Mouse (Mus musculus) cerebellum, adult 11-12 months (tissue): ENCODE measurements at regions not wholly inside any gene's neighbourhood (a gene's known extent, or its start where the extent isn't known, plus 50 kb on each side); places are given as distances from the start of the nearest gene placed in this dataset.

Experiments used
- DNase-seq: peaks from one replicate; pipeline ENCODE4 v3.0.0; 2022

DNA sequence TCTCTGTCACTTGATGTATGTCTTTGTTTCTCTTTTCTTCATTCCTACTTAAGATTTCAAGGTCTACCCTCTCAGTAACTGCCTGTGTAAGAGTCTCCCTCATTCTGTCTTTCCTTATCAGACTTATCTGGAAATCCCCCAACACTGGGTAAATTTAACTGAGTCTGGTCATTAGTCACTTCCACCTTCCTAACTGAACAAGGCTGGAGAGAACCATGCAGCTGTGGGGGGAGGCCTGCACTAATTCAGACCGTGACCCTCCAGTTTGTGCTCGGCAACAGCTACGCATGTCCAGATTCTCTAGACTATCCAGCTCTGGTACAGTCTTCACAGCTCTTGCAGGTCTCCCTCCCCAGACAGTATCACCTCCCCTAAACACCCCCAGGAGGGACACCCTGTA, 103.3 kb downstream of the Prox1 start:
- no peak for DNase-seq

DNA sequence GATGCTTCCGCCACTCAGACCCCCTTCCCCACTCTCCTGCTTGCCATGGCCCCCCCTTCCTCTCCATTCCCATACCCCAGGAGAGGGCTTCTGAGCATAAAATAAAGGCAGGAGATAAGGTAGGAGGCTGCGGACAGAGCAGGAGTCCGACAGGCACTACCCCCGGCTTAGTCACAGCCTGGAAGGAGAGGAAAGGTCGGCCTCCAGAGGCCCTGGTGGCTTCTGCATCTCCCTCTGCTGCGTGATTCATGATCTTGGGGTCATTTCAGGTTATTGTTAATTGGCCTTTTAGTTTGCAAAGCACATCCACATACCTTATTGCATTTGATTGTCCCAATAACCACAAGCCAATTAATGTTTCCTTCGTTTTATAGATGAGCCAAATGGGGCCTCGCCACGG, 104.1 kb downstream of the Prox1 start:
- DNase-seq = no peak

DNA sequence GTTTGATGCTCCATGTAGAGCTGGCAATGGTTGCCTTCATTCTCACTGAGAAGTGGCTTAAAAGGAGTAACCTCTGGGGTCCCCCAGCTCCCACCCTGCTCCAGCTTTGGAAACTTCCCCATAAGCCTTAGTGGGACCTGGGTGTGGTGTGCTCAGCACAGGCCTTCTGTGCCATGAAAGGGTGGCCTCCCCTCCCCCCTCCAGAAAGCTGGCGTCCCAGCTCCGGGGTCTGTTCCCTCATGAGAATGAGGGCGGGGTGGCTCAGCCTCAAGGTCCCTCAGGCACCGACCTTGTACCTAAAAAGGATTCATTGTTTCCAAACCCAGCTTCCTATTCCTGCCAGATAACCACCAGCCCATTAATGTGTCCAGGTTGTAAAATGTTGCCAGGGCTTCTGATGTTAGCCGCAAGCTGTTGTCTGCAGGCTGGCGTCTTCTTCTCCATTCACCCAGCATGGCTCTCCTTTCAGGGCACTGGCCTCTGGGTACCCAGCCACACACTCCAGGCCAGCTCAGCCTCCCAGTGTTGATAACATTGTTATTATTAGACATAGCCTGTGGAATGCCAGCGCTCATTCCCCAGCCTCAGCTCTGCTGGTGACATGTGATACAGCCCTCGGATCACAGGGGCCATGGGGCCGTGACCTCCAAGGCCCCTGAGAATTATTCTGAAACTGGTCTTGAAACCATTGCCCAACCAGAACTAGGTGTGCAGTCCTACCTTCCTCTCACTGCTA, 108.8 kb downstream of the Prox1 start:
- no peak for DNase-seq

DNA sequence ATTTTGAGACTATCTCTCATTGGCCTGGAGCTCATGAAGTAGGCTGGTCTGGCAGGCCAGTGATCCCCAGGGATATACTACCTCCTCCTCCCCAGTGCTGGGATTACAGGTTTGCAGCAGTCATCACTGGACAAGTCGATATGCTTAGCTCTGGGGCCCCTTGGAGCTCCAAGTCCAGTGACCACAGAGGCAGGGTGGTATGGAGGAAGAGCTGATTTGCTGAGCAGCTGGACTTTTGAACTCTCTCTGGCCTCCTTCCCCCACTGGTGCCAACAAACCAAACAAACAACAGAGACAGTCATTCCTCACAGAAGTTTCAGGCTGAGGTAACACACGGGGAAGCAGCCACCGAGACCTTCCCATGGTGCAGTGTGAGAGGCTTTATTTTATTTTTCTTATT, 111.5 kb downstream of the Prox1 start:
- DNase-seq = no peak

DNA sequence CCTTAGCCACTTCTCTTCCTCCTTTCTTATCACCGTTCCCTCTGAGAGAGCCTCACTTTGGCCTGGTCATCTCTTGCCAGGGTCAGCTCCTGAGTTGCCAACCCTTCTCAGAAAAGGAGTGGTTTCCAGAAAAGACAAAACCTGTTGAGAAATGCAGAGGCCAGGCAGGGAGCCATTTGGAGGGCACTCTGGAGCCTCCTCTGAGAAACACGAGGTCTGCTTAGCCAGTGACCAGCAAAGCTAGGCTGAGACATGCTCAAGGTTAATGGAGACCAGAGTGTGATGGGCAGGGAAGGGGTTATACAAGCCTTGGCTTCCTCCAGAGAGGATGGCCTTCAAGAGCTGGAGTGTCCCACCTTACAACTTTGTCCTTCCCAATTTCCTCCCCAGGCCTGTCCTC, 113.6 kb downstream of the Prox1 start:
- DNase-seq = no peak

DNA sequence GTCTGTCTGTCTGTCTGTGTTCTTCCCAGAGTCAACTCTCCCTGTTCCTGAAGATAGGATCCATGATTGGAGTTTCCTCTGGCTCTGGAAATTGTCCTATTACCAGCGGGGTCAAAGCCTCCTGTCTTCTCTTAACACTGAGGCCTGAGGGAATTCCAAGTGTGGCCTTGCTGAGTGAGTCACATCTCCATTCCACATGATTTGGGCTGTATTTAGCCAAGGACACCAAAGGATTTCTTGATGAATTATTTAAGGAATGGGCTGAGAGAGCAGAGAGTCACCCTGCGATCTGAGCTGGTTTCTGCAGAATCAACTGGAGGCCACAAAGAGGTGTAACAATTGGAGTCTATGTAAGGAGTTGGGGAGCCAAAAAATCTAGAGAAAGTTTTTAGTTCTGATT, 118.6 kb downstream of the Prox1 start:
- no peak for DNase-seq

DNA sequence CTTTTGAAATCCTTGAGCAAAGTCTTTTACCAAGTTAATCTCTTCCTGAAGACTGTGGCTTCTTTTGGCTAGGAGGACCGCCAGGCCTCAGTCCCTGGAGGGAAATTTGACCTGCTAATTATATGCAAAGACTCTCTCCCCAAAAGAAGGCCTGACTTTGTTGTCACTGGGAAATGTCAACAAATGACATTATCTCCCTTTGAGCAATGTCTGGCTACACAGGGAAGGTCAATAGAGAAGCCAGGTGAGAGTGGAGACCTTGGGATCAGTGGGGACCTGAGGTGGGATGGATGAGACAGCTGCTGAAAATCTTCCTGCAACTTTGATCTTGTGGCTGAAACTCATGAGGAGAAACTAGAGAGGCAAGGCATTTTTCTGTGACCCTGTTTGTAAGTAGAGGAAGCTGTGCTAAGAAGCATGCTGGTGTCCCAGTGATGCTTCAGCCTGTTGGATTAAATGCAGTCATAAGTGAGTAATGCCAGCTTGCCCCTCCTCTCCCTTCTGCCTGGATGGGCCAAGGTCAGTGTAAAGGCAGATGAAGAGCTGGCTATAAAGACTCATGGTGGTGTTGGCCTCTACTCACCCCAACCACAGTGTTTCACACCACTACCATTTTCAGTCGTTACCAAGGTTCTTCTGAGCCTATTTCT, 121.9 kb downstream of the Prox1 start:
- no peak for DNase-seq

DNA sequence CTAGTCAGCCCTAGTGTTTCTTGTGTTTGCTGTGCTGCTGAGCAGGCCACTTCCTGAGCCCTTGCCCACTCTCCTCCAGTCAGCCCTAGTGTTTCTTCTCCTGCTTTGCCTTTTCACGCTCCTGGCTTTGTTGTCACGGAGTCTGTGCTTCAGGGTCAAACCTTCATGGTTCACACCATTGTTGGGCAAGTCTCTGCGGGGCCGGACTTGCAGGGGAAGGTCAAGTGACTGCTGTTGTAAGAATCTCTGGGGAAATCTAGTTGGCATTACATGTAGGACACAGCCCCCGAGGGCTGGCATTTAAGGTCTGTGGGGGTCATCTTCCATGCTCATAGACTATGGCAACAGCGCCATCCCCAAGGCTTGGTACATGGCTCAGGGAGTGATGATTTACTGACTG, 123.3 kb downstream of the Prox1 start:
- DNase-seq = no peak

DNA sequence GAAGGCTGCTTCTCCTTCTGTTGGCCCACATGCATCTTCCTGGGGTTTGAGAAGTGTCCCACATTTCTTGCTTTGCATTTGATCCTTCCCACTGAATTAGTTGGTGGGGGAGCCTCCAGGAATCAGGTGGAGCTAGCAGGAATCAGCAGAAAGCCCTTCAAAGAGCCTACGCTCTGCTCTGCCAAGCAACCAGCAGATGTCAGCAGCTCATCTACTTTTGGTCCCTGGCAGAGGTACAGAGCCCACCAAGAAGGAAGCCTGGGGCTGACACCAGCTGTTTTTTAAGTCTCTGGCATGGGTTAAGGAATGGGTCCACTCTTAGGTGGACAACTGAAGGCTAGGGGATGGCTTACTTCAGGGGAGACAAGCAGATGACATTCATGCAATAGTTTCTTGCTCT, 123.6 kb upstream of the Smyd2 start:
- DNase-seq = no peak

DNA sequence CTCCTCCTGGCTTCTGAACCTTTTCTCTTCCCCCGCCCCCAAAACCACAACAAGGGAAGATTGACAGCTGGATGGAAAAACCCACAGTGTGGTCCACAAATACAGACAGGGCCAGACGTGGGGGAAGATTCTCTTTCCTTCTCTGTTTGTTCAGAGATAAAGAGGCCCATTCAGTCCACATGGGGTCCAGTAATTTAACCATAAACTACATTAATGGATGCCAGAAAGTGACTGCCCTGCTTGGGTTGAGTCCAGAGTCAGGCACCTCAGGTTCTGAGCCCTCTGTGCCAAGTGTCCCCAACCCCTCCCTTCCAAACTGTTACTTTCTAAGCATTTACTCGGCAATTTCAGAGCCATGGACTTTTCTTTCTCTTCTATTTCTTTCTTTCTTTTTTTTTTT, 121.9 kb upstream of the Smyd2 start:
- DNase-seq = no peak

DNA sequence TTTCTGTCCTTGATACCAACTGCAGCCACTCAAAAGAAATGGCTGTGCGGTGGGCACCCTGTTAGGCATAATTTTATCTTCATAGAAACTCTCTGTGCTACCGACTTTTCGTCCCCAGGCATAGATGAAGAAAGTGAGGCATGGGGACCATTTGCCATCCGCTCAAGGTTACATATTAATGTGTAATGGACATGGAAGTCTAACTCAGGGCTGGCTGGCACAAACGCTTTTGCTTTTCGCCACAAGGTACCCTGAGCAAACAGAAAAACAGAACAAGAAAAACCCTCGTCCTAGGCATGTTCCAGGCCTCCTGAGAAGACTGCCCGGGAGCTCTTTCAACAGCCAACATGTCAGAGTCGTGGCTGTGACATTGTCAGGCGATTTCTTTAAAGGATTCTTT, 121.0 kb upstream of the Smyd2 start:
- no peak for DNase-seq

DNA sequence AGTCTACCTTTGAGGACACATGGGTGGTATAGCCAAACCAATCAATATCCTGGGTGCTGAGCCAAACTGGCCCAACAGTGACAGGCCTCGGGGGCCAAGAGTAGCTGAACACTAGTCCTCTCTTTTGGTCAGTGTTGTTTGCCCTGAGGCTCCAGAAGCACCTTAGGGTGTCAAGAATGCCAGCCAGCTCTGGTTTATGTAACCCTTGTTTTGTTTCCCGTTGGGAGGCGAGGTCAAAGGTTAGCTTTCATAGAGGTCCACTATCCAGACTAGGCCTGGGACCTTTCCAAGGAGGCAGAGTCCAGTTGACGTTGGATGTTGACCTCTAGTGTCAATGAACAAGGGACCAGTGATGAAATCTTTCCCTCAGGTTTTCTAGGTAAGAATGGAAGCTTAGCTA, 120.0 kb upstream of the Smyd2 start:
- no peak for DNase-seq

DNA sequence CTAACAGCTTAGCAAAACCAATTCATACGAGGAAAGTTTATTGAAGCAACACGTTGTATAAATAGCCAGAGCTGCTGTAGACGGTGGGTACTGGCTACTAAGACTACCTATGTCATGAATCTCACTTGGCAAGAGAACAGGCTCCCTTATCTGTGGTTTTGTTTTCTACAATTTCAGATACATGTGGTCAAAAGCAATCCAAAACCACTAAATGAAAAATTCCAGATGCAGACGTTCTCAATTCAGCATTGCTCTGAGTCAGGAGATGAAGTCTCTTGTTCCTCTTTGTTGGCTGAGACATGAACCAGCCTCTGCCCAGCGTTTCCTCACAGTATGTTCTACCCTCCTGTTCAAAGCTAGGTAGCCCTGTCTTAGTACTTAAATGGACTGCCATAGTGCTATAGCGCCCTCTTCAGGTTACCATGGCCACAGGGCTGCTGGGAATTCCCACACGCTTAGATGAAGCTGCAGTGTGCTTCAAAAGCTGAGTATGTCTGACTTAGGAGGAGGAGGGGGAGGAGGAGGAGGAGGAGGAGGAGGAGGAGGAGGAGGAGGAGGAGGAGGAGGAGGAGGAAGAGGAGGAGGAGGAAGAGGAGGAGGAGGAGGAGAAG, 119.0 kb upstream of the Smyd2 start:
- DNase-seq = no peak

DNA sequence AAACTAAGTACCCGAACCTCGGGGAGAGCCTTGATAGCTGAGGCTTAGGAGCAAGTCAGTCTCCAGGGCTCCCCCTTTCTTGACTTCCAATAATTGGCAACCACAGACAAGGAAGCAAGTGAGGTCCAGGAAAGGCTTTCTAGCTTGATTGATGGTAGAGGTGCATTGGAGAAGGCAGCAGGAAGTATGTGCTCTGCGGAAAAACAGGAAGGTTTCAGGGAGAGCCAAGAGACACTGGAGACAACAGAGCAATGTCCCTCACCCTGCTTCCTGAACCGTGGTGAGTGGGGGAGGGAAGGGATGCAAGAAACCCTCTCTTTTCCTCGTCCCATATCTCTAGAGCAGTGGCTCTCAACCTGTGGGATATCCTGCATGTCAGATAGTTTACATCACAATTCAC, 115.9 kb upstream of the Smyd2 start:
- DNase-seq = no peak

DNA sequence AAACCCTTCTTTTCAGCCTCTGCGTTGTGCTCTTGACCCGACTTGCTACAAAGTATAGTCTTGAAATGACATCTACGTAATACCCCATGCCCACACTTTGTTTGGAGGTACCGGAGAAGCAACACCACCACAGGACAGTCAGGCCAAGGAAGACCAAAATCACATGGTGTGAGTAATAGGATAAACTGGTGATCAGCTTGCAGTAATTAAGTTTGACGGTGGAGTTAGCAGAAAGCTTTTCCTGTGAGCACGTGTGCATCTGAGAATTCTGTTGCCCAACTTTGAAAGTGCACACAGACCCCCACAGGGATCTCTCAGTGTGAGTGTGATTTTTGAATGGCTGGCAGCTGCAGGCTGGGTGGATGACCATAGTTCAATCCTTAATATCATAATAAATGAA, 114.6 kb upstream of the Smyd2 start:
- DNase-seq = no peak

DNA sequence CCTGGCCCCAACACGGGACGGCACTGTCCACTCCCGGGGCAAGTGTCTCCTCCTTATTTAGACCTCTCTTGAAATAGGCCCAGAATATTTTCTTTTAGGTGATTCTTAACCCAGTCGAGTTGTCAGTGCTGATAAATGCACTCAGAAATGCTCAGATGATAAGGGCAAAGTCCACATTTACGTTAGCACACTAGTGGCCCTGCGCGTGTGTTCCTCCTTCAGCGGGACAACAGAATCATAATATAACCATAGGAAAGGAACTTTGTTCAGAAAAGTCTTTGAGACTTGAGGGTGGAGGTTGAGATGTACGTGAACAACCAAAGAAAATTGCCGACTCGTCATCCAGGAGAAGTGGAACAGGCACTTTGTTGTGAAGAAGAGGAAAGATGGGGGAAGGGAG, 113.8 kb upstream of the Smyd2 start:
- no peak for DNase-seq

DNA sequence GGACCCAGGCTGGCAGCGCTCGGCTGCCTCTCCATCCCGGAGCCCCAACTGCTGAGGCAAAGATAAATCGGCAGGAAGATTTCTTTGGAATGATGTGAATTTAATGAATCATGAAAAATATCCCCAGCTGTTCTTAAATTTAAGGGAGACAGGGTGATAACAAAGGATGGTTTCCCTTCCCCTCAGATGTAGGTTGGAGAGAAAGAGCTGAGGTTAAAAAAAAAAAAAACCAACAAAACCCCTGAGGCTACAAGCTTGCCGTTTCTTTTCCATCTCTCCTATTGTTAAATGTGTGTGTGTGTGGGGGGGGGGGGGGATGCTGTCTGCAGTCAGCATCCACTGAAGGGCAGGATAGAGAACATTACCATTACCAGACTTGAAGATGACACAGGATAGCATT, 111.9 kb upstream of the Smyd2 start:
- DNase-seq = no peak

DNA sequence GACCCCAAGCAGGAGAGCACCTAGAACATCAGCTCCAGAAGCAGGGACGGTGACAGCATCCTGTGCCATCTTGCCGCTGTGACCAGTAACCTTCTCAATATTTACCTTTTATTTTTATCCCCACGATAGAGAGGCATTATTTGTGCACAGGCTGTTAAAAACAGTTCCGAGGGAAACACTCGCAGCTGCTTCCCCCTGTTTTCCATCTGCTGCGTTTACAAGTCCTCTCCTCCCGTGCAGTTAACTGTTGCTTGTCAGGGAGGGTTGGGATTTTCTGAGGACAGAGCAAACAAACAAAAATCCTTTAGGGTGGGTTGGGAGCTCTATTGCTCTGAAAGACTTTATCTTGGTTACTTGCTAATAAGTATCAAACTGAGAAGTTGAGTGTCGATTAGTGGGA, 105.4 kb upstream of the Smyd2 start:
- DNase-seq = no peak

DNA sequence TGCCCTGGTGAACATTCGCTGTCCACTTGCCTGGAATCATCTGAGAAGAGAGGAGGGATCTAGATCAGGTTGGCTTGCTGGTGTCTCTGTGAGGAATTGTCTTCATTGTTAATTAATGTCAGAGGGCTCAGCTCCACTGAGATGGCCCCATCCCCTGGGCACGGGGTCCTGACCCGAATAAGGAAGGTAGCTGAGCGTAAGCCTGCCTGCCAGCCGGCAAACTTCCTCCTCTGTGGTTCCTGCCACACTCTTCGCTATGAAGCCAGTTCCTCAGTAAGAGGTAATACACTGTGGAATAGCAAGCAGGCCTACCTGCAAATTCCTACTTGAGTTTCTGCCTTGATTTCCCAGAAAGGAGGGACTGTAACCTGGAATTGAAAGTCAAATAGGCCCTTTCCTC, 87.3 kb upstream of the Smyd2 start:
- no peak for DNase-seq

DNA sequence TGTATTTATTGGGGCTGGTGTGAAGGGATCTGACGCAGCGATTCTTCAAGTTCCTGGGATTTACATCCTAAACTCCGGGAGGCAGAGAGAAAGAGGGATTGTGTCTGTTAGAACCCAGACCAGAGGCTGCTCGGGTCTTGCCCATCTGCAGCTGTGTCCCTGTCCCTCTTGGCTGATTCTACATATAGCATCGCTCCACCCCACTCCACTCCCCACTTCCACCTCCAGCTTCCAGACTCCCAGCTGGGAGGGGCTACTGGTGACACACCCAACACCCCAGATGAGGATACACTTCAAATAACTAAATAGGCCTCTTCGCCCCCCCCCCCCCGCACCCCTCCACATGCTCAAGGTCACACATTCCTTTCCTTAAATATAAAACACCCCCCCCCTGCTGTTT, 85.1 kb upstream of the Smyd2 start:
- no peak for DNase-seq

DNA sequence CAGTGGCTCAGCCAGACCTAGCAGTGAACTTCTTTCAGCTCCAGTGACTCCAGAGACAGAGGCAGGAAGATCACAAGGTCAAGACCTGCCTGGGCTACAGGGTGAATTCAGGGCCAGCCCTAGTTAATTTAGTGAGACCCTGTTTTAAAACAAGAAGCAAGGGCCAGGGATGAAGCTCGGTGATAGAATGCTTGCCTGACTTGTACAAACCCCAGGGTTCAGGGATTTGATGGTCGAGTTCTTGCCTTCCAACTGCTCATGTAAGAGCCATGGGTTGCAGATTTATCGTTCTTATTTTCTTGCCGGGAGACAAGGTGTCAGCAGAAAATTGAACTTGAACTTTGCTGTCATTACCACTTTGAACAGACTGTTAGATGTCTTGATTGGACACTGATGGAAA, 78.9 kb upstream of the Smyd2 start:
- DNase-seq = no peak

DNA sequence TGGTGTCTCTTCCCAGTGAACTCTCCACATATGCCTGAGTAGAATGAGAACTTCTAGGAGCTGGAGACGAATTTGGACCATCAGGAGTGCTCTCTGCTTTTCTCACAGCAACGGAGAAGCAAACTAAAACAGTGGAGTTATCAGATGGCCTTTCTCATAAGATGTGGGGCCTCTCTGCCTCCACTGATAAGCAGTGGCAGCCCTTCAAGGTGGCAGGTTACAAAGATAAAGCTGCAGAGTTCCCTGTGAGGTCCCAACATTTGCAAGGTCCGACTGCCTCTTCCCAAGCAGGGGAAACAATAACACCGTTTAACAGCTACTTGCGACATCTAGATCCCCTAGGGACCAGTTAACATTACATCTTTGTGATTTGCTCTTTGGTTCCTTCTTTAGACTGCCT, 71.5 kb upstream of the Smyd2 start:
- DNase-seq = no peak

DNA sequence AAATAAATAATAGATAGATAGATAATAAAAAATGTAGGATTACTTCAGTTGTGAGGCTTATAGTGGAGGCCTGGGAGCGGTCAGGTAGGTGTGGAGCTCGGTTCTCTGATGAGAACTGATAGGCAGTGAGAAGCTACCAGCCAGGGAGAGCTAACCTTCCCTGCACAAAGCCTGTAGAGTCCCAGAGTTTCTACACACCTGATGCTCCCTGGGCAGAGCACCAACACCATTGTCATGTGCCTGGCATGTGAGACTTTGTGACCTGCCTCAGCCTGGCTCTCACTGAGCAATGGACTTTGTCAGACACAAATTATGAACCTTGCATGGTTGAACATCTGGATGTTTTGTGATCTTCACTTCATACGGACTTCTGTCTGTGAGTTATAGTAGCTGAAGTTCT, 71.1 kb upstream of the Smyd2 start:
- DNase-seq = no peak

DNA sequence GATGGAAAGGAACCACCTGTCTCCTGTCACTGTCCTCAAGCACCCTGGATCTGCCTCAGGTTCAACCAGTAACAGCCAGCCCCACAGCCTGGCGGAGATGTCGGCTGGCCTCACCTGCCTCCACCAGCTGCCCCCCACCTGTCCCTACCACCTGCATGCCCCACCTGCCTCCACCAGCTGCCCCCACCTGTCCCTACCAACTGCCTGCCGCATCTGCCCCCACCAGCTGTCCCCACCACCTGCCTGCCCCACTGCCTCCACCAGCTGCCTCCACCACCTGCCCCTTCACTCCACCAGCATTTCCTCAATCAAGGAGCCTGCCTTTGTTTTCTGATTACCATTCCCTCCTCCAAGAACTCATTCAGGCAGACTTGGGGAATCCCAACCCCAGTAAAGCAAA, 68.9 kb upstream of the Smyd2 start:
- DNase-seq = no peak
